Mouse (Mus musculus) right cerebral cortex, postnatal 14 days (tissue): ENCODE results near the gene Fam122b.

Source experiments
- DNase-seq: peaks from one replicate; pipeline ENCODE4 v3.0.0; 2022

The Fam122b gene

DNA sequence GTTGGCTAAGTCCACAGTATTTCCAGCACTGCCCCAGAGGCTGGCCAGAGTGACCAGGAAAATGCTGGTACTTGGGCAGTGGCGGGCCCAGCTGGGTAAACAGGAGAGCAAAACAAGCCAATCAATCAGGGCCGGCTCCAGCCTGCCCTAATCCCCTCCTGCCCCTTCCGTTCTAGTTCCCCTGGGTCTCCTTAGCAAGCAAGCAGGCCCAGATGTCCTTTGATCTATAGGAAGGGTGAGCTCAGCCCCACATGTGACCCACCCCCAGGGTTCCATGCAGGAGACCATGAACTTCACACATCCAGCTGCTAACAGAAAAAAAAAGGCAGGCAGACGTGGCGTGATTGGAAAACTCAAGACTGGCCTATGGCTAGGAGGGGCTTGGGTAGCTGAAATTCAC, 73.2 kb downstream of the Fam122b start:
- DNase-seq: no peak
